Mouse (Mus musculus) megakaryocyte, embryonic 14.5 days (primary cell): ENCODE data around the gene Scrt2. TPM values are rescaled to one million over a fixed set of nuclear protein-coding genes. Genes with fewer than 3 reads are reported as not detected.

Experiments used
- H3K27me3 ChIP-seq: replicated peaks from 2 replicates; pipeline ENCODE3; 2012; ENCODE audit warnings: inconsistent platforms
- H3K36me3 ChIP-seq: replicated peaks from 2 replicates; pipeline ENCODE3; 2012; ENCODE audit warnings: low read length, inconsistent platforms, mixed read lengths
- H3K4me1 ChIP-seq: 2 replicates; pipeline ENCODE4 v1.6.1; 2012; ENCODE audit warnings: inconsistent platforms
- H3K4me3 ChIP-seq: replicated peaks from 2 replicates; pipeline ENCODE3; 2012; ENCODE audit warnings: moderate library complexity, mild to moderate bottlenecking, inconsistent platforms
- H3K9me3 ChIP-seq: 2 replicates; pipeline ENCODE4 v1.6.1; 2012; ENCODE audit warnings: inconsistent platforms
- FLI1 ChIP-seq: IDR thresholded peaks from 2 replicates; pipeline ENCODE4 v1.6.1; 2012; ENCODE audit warnings: low read length, inconsistent platforms, mixed read lengths
- GATA1 ChIP-seq: IDR thresholded peaks from 3 replicates; pipeline ENCODE4 v1.6.1; 2012; ENCODE audit warnings: mixed read lengths, low read length, inconsistent platforms, borderline replicate concordance
- polyA plus RNA-seq: library from polyadenylated mRNA; stranded (reverse); fragments of >175 nt; gene quantifications from 2 replicates; pipeline ENCODE4 v1.2.3, GENCODE M21; 2012; ENCODE audit warnings: low replicate concordance; ENCODE audit not compliant: insufficient read depth

Scrt2 gene
- polyA plus RNA-seq, 1 experiment: not detected

GRCm38 (mm10) chr2:152114057-152114975, 33.0 kb downstream of the Scrt2 start:
- TF ChIP-seq GATA1 (no peak), FLI1 (no peak)
- H3K36me3 ChIP-seq: peaks cover 32% of the 10 kb centered on the region
- H3K4me3 ChIP-seq: no peak overlapping the region
- peaks cover 29% of the 10 kb centered on the region for H3K27me3 ChIP-seq
- peaks cover 58% of the 10 kb centered on the region for H3K4me1 ChIP-seq
- H3K9me3 ChIP-seq: no peaks in the 10 kb centered on the region

DNA sequence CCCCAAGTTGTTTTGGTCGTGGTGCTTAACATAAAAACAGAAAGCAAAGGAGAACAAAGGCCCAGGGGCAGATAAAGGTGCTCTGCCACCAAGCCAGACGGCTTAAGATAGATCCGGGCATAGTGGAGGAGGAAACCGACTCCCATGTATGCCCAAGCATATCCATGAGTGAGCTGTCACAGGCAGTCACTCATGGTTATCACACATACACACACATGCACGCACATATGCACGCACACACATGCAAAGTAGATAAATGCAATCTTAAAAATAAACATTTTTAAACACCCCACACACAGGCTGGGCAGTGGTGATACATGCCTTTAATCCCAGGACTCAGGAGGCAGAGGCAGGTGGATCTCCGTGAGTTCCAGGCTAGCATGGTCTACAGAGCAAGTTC, 36.4 kb downstream of the Scrt2 start:
- no peak for TF ChIP-seq FLI1
- no peak for TF ChIP-seq GATA1
- peaks cover 6% of the 10 kb centered on the region for H3K36me3 ChIP-seq
- H3K4me1 ChIP-seq: peaks cover 25% of the 10 kb centered on the region
- H3K27me3 ChIP-seq: peaks cover 53% of the 10 kb centered on the region
- H3K9me3 ChIP-seq: no peaks in the 10 kb centered on the region
- no peak overlapping the region for H3K4me3 ChIP-seq

- Histone ChIP-seq H3K36me3 (no peaks in the 10 kb centered on the region), H3K4me1 (peaks cover 16% of the 10 kb centered on the region), H3K27me3 (peaks cover 59% of the 10 kb centered on the region), H3K4me3 (peak overlapping the region; percentile 50), H3K9me3 (no peaks in the 10 kb centered on the region)
- no peak for TF ChIP-seq FLI1
- TF ChIP-seq GATA1: no peak
These were observed 38.0 kb downstream of the Scrt2 start for GRCm38 (mm10) chr2:152119228-152119865.

DNA sequence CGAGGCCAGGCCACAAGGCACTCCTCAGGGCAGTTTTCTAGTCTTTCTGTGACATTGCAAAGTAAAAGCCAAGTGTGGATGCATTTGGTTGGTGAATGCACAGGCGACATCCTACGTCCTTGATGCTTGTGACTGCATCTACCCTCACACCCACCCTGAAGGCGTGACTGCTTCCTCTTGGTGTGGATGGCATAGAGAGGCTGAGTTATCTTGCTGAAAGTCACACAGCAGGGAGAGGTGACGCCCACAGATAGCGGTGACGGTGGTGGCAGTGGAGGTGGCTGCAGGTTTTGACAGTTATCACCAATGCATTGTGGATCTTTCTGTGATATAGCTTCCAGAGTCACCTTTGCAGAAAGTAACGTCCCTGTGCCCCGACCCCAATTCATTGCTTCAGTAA, 41.6 kb downstream of the Scrt2 start:
- Histone ChIP-seq H3K4me3 (peak overlapping the region; percentile 20), H3K9me3 (no peaks in the 10 kb centered on the region), H3K27me3 (peaks cover 47% of the 10 kb centered on the region), H3K4me1 (peaks cover 4% of the 10 kb centered on the region), H3K36me3 (no peaks in the 10 kb centered on the region)
- no peak for TF ChIP-seq GATA1
- TF ChIP-seq FLI1: no peak

- no peak for TF ChIP-seq FLI1
- no peak for TF ChIP-seq GATA1
- Histone ChIP-seq H3K4me3 (no peak overlapping the region), H3K36me3 (no peaks in the 10 kb centered on the region), H3K4me1 (no peaks in the 10 kb centered on the region), H3K9me3 (peaks cover 4% of the 10 kb centered on the region; the same call in 1 of the 2 replicates), H3K27me3 (peaks cover 55% of the 10 kb centered on the region)
These were observed 47.3 kb downstream of the Scrt2 start for GRCm38 (mm10) chr2:152128597-152128996.

- TF ChIP-seq FLI1 (no peak), GATA1 (no peak)
- peaks cover 13% of the 10 kb centered on the region; the same call in 1 of the 2 replicates for H3K9me3 ChIP-seq
- H3K4me1 ChIP-seq: no peaks in the 10 kb centered on the region
- peaks cover 54% of the 10 kb centered on the region for H3K27me3 ChIP-seq
- no peak overlapping the region for H3K4me3 ChIP-seq
- no peaks in the 10 kb centered on the region for H3K36me3 ChIP-seq
These were observed 48.4 kb downstream of the Scrt2 start for GRCm38 (mm10) chr2:152129778-152130177.

- Histone ChIP-seq H3K4me1 (no peaks in the 10 kb centered on the region), H3K27me3 (peaks cover 65% of the 10 kb centered on the region), H3K36me3 (no peaks in the 10 kb centered on the region), H3K4me3 (no peak overlapping the region), H3K9me3 (peaks cover 13% of the 10 kb centered on the region; the same call in 1 of the 2 replicates)
- TF ChIP-seq GATA1: no peak
- TF ChIP-seq FLI1: no peak
These were observed 50.7 kb downstream of the Scrt2 start for GRCm38 (mm10) chr2:152132016-152132415.

DNA sequence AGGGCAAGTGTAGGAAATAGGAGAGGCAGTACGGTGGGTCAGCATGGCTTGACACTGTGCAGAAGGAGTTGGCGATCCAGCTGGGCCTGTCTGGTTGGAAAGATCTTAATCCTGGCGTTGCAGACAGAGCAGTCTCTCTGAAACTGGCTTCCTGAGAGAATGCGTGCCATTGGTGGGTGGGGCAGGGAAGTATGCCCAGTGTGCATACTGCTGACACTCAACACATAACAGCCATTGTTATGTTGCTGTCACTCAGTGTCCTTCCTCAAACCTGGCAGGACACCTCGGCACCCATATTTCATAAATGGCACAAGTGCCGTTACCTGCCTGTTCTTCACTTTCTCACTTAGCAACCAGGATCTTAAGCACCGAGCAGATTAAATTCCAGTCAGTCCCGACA, 51.4 kb downstream of the Scrt2 start:
- peaks cover 13% of the 10 kb centered on the region; the same call in 1 of the 2 replicates for H3K9me3 ChIP-seq
- peaks cover 70% of the 10 kb centered on the region for H3K27me3 ChIP-seq
- TF ChIP-seq FLI1 (no peak), GATA1 (no peak)
- H3K4me1 ChIP-seq: no peaks in the 10 kb centered on the region
- H3K4me3 ChIP-seq: no peak overlapping the region
- no peaks in the 10 kb centered on the region for H3K36me3 ChIP-seq

DNA sequence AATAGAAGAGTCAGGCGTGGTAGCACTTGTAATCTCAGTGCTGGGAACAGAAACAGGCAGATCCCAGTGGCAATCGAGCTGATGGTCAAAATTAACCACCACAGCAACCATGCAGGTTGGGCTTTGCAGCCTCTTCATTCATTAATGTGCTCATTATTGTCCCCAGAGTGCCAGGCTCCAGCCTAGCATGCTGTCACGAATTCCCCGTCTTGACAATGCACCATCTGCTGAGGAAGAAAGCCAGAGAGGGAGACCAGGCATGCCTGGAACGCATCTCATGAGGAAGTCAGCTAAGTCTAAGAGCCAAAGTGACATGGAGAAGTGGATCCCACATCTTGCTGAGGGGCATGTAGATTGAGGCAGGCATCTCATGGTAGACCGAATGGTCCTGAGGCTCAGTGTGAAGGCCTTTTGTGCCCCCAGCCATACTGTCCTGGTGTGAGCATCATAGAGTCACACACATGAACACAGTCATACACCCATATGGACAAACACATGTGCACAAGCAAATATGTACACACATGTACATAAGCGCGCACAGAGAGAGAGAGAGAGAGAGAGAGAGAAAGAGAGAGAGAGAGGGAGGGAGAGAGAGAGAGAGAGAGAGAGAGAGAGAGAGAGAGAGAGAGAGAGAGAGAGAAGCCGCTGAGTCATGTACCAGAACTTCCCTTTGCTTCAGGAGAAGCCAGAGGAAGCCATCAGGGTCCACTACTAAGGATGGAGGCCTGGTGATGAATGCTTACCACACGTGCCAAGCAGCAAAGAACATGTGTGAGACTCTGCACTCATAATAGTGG, 58.1 kb downstream of the Scrt2 start:
- peaks cover 84% of the 10 kb centered on the region for H3K27me3 ChIP-seq
- H3K4me1 ChIP-seq: peaks cover 33% of the 10 kb centered on the region
- H3K36me3 ChIP-seq: no peaks in the 10 kb centered on the region
- H3K4me3 ChIP-seq: no peak overlapping the region
- TF ChIP-seq GATA1 (no peak), FLI1 (no peak)
- H3K9me3 ChIP-seq: 0 out of 2 replicates have a peak, but pooled peaks cover 2% of the 10 kb centered on the region
